In the genomic region with DNA sequence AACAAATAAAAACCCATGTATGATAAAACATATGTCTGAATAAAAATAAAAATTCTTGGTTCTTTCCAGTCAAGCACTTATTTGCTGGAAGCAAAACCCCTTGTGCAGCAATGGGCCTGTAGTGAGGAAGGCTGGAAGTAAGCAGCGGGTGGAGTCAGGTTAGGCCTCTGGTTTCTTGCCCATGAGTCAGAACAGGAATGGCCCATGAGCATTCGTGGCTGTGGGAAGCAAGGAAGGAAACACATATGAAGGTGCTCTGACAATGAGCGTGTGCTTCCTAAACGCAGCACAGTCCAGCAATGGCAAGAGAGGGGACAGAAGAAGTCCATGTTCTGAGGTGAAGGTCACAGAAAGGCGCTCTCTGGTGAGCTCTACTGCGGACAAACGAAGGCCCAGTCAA, we compare ENCODE assay signal across 28 mouse cellular contexts. TPM values are rescaled to one million over a fixed set of nuclear protein-coding genes. Genes with fewer than 3 reads are reported as not detected.
DNase-seq lines count a peak whose midpoint lies in the region; ATAC-seq and TF ChIP-seq lines count a peak whose summit lies in the region.
"Had no signal": no experiment of that assay in that cellular context is flagged by ENCODE, and none has a peak within 500 bp of the region (broad histone marks: within the 10 kb centered on the region; RNA-seq: fewer than 3 reads in every experiment).

No protein-coding gene starts in this region.

- H3K27me3 ChIP-seq in midbrain, embryonic 11.5 days (ENCODE audit: control insufficient read depth, insufficient read depth, low read length) = no peaks in the 10 kb centered on the region
- no peaks in the 10 kb centered on the region for H3K27me3 ChIP-seq in midbrain, postnatal 0 days (ENCODE audit: insufficient read depth, low read length)
- H3K27me3 ChIP-seq: embryonic facial prominence, embryonic 12.5 days; embryonic facial prominence, embryonic 15.5 days; heart, embryonic 12.5 days; heart, embryonic 15.5 days had no signal

- 96% methylated on average over 7 of the region's 7 CpGs for WGBS in midbrain, embryonic 11.5 days
- 94% methylated on average over 7 of the region's 7 CpGs for WGBS in midbrain, postnatal 0 days
- 85% methylated on average over 7 of the region's 7 CpGs for WGBS in macrophage (ENCODE audit: missing documents)

- H3K36me3 ChIP-seq in midbrain, embryonic 11.5 days (ENCODE audit: control insufficient read depth, insufficient read depth, low read length) = peaks cover 14% of the 10 kb centered on the region
- H3K36me3 ChIP-seq in midbrain, postnatal 0 days (ENCODE audit: insufficient read depth, low read length) = peaks cover 32% of the 10 kb centered on the region
- H3K36me3 ChIP-seq in macrophage (ENCODE audit: inconsistent target) = peaks cover 39% of the 10 kb centered on the region; the same call in 1 of the 2 replicates

- H3K27ac ChIP-seq in midbrain, embryonic 11.5 days (ENCODE audit: low read depth, low read length) = no peak overlapping the region
- H3K27ac ChIP-seq in midbrain, postnatal 0 days (ENCODE audit: low read depth, low read length) = no peak overlapping the region
- H3K27ac ChIP-seq in macrophage = 0 out of 2 replicates have a peak overlapping the region, but pooled peaks have one; percentile 28
- H3K27ac ChIP-seq: embryonic facial prominence, embryonic 12.5 days; embryonic facial prominence, embryonic 15.5 days; gastrocnemius, adult 2 months; heart, adult 2 months; heart, embryonic 15.5 days; hindbrain, embryonic 14.5 days; hindbrain, postnatal 0 days had no signal

- peak; percentile 59 for DNase-seq in heart, adult 11 months
- no peak for DNase-seq in heart, postnatal 4 days
- peak; percentile 49 for DNase-seq in midbrain, embryonic 11.5 days (ENCODE audit: low spot score, missing footprints)
- no peak for DNase-seq in midbrain, postnatal 0 days (ENCODE audit: low spot score)
- DNase-seq in cerebellum, postnatal 10 days = no peak
- no peak for DNase-seq in cerebellum, adult 11 months
- DNase-seq: adrenal gland, adult 8-10 months; adrenal gland, postnatal 25 days; B cell, adult 2 months; cerebellum, adult 8-10 months; cerebellum, postnatal 14 days; forebrain, postnatal 0 days; gastrocnemius, adult 2 months; gastrocnemius, postnatal 25 days; heart, adult 2 months; heart, postnatal 10 days; heart, postnatal 36 days had no signal

- ATAC-seq in midbrain, embryonic 11.5 days (ENCODE audit: low FRiP score) = no peak
- no peak for ATAC-seq in midbrain, postnatal 0 days (ENCODE audit: low FRiP score)
- ATAC-seq: activated CD4-positive, CD25-positive, alpha-beta regulatory T cell, adult 4 months; forebrain, embryonic 14.5 days; forebrain, postnatal 0 days; hindbrain, postnatal 0 days; inflammation-experienced regulatory T-cells, adult 6 months; intestine, embryonic 16.5 days had no signal

- H3K4me1 ChIP-seq in midbrain, embryonic 11.5 days (ENCODE audit: control insufficient read depth, insufficient read depth, low read length) = no peaks in the 10 kb centered on the region
- H3K4me1 ChIP-seq in midbrain, postnatal 0 days (ENCODE audit: insufficient read depth, low read length) = no peaks in the 10 kb centered on the region
- H3K4me1 ChIP-seq: embryonic facial prominence, embryonic 12.5 days; embryonic facial prominence, embryonic 15.5 days; heart, embryonic 12.5 days; heart, embryonic 15.5 days had no signal

- no peak for TF ChIP-seq CTCF in midbrain, postnatal 0 days (IDR thresholded peaks at IDR 0.05)

- H3K9me3 ChIP-seq in midbrain, embryonic 11.5 days (ENCODE audit: control insufficient read depth, low read length) = no peaks in the 10 kb centered on the region
- no peaks in the 10 kb centered on the region for H3K9me3 ChIP-seq in midbrain, postnatal 0 days (ENCODE audit: low read length)
- H3K9me3 ChIP-seq: embryonic facial prominence, embryonic 12.5 days; embryonic facial prominence, embryonic 15.5 days; heart, embryonic 12.5 days; heart, embryonic 15.5 days had no signal

- no peak overlapping the region for H3K4me2 ChIP-seq in midbrain, embryonic 11.5 days
- H3K4me2 ChIP-seq in midbrain, postnatal 0 days (ENCODE audit: low read depth, low read length, poor library complexity, severe bottlenecking) = no peak overlapping the region
- H3K4me2 ChIP-seq: embryonic facial prominence, embryonic 12.5 days; embryonic facial prominence, embryonic 15.5 days; heart, embryonic 12.5 days; heart, embryonic 15.5 days; hindbrain, embryonic 14.5 days had no signal

- H3K79me2 ChIP-seq in macrophage (ENCODE audit: inconsistent target) = peaks cover 7% of the 10 kb centered on the region; the same call in 1 of the 2 replicates

- H3K4me3 ChIP-seq in midbrain, embryonic 11.5 days (ENCODE audit: low read depth, low read length) = no peak overlapping the region
- no peak overlapping the region for H3K4me3 ChIP-seq in midbrain, postnatal 0 days (ENCODE audit: low read depth, low read length)
- no peak overlapping the region for H3K4me3 ChIP-seq in macrophage (ENCODE audit: inconsistent target)
- H3K4me3 ChIP-seq: embryonic facial prominence, embryonic 12.5 days; embryonic facial prominence, embryonic 15.5 days; gastrocnemius, adult 2 months; heart, adult 2 months; heart, embryonic 12.5 days; heart, embryonic 15.5 days had no signal

- no peak overlapping the region for H3K9ac ChIP-seq in midbrain, embryonic 11.5 days (ENCODE audit: low read length)
- no peak overlapping the region for H3K9ac ChIP-seq in midbrain, postnatal 0 days (replicated peaks; ENCODE audit: low read length, poor library complexity, severe bottlenecking)
- H3K9ac ChIP-seq: embryonic facial prominence, embryonic 12.5 days; embryonic facial prominence, embryonic 15.5 days; forebrain, postnatal 0 days; heart, embryonic 12.5 days; heart, embryonic 15.5 days; hindbrain, embryonic 14.5 days had no signal

RNA-seq across cellular contexts. Expression of gene Fbxo28, which starts 16.9 kb away (rescaled TPM):
- total RNA-seq in heart, postnatal 4 days (2021) = 10 to 100 TPM; 20.4 to 24.5 TPM
- polyA plus RNA-seq in midbrain, embryonic 11.5 days (2014; fragmentation: Nextera tagmentation; extraction: Ambion mirVana) = 29.7 and 32.1 TPM in 2 replicates
- 32.2 and 40.3 TPM in 2 replicates for total RNA-seq in midbrain, postnatal 0 days (2014; rRNA removed)
- 13.1 and 14.5 TPM in 2 replicates for polyA plus RNA-seq in midbrain, postnatal 0 days (2015; fragmentation: Nextera tagmentation; extraction: Ambion mirVana)
- total RNA-seq in macrophage (2018; cell fraction: chromatin; rRNA removed) = 10 to 100 TPM in 25 of 26 experiments, 1 to 10 TPM in 1; 9.9 to 33.9 (median 19.7) TPM
- total RNA-seq in macrophage (2018; cell fraction: cytosol; rRNA removed) = 10 to 100 TPM; 14.9 to 24.8 (median 20.3) TPM
- total RNA-seq in macrophage (2018; cell fraction: nucleus; rRNA removed) = 10 to 100 TPM; 14.7 to 37.6 (median 22.4) TPM
- polyA plus RNA-seq in macrophage (2018) = 14.6 to 15.9 TPM (median 15.1 TPM) in 3 replicates

RNA-seq across cellular contexts. Expression of gene Degs1, which starts 41.9 kb away (rescaled TPM):
- 100 to 1,000 TPM; 113 to 121 TPM for total RNA-seq in heart, postnatal 4 days (2021)
- polyA plus RNA-seq in midbrain, embryonic 11.5 days (2014; fragmentation: Nextera tagmentation; extraction: Ambion mirVana) = 68.5 and 76.2 TPM in 2 replicates
- total RNA-seq in midbrain, postnatal 0 days (2014; rRNA removed) = 83.0 and 97.7 TPM in 2 replicates
- 107 and 112 TPM in 2 replicates for polyA plus RNA-seq in midbrain, postnatal 0 days (2015; fragmentation: Nextera tagmentation; extraction: Ambion mirVana)
- 100 to 1,000 TPM in 1 of 26 experiments, 10 to 100 TPM in 25; 20.8 to 128 (median 36.3) TPM for total RNA-seq in macrophage (2018; cell fraction: chromatin; rRNA removed)
- 100 to 1,000 TPM; 135 to 345 (median 228) TPM for total RNA-seq in macrophage (2018; cell fraction: cytosol; rRNA removed)
- 100 to 1,000 TPM in 24 of 26 experiments, 10 to 100 TPM in 2; 59.6 to 310 (median 154) TPM for total RNA-seq in macrophage (2018; cell fraction: nucleus; rRNA removed)
- 270 to 543 TPM (median 310 TPM) in 3 replicates for polyA plus RNA-seq in macrophage (2018)

Comparison
In these comparisons a context has a peak if more than half of its experiments do, and no peak if none do; other contexts are left out.
1. DNase-seq: peak in heart, adult 11 months (single experiment) and midbrain, embryonic 11.5 days (single experiment); none in heart, postnatal 4 days (single experiment), midbrain, postnatal 0 days (single experiment), cerebellum, postnatal 10 days (0 of 2) and cerebellum, adult 11 months (single experiment).